Mouse (Mus musculus) monocyte, adult 5-6 weeks (primary cell): ENCODE data around the gene Begain. TPM values are rescaled to one million over a fixed set of nuclear protein-coding genes. Genes with fewer than 3 reads are reported as not detected.

ENCODE experiments used
- ATAC-seq: fragments of 153-309, 156-312 bp; replicated peaks from 2 replicates; pipeline ENCODE4 v1.8.0; 2017; ENCODE audit warnings: mild to moderate bottlenecking; ENCODE audit not compliant: low TSS enrichment, insufficient number of reproducible peaks, severe bottlenecking, poor library complexity, low FRiP score
- total RNA-seq: library from RNA; stranded (forward); fragments of 200-1000, 200-491, 200-594 nt; gene quantifications from 3 replicates; pipeline ENCODE4 v1.2.3, GENCODE M21; 2017

Gene Begain
- total RNA-seq, 1 experiment from 2014 or later, result not detected

DNA sequence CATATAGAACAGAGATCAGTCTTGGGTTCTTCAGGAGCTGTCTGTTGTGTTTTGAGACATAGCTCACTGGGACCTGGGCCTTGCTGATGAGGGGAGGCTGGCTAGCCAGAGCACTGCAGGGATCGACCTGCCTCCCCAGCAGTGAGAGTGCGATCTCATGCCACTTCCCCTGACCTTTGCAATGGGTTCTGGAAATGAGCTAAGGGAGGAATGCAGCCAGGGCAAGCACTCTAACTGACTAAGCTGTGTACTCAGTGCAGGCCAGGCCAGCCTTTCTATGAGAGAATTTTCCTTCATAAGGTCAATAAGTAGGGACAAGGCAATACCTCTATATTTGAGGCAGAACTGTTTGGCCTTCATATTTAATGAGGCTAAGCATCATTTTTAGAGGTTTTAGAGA is 75.0 kb downstream of the Begain start:
- no peak for ATAC-seq

DNA sequence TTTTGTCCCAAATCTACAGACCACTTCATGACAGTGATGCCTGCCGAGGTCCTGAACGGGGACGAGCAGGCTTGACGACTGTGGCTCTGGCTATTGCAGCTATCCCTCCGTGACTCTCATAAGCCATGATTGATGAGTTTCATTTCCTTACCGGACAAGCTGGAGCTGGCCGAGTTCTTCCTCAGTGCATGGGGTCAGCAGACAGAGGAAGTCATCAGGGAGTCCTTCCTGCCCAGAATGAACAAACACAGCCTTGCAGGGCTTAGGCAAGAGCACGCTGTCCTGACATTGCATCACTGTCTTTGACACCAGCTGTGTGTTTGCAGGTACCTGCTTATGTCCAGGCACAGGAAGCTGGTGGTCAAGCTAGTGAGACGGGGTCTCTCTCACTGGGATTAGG is 77.6 kb downstream of the Begain start:
- peak; percentile 69 for ATAC-seq

DNA sequence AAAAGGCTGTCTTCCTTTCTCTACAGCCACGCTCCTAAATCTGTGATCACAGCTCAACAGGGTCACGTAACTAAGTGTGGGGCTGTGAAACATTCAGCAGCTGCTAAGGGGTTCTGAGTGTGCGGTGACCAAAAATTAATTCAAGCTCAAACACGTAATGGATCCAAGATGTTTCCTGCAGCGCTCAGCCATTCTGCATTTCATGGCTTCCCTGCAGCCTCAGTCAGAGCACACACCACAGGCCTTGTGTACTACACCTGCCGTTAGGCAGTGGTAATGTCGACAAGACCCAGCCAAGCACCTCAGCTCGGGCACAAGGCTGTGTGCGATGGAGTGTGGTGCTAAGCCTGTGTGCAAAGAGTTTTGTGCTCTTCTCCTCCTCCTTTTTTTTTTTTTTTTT is 80.6 kb downstream of the Begain start:
- ATAC-seq, result no peak

- no peak; the same call in 1 of the 2 replicates for ATAC-seq
Measured at GRCm38 (mm10) chr12:108985025-108985424, 83.0 kb downstream of the Begain start.

DNA sequence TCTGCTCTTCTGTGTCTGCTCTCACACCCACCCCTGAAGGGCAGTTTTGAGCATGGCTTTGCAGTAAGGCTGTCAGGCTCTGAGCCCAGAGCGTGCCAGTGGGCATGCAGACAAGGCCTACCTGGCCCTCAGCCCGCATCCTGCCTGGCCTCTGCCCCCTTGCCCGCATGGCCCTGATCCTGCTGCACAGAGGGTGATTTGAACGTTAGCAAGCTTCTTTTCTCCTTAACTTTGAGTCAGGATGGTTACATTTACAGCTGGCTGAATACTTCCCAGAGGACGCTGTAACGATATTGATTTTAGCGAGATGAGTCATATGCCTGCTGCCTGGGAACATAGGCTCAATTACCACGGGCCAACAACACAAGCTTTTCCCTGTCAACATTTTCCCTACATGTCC is 83.5 kb downstream of the Begain start:
- ATAC-seq, result no peak

GRCm38 (mm10) chr12:108983496-108983895 is 84.5 kb downstream of the Begain start:
- no peak for ATAC-seq

- no peak for ATAC-seq
Measured at GRCm38 (mm10) chr12:108982684-108982960, 85.4 kb downstream of the Begain start.

Other genes with a start within 250 kb of the Begain start
- gene Slc25a29, start 232.3 kb downstream of the Begain start, total RNA-seq, result 0.11 to 1.8 TPM in 2 of 3 replicates, not detected in the other
- gene Slc25a47, start 232.2 kb downstream of the Begain start, total RNA-seq, result 0.48 to 1.3 TPM in 2 of 3 replicates, not detected in the other
- gene Wdr25, start 174.6 kb downstream of the Begain start, total RNA-seq, result 3.0 to 9.0 TPM (median 6.5 TPM) in 3 replicates
- gene Wars, start 174.0 kb downstream of the Begain start, total RNA-seq, result 42.0 to 59.0 TPM (median 59.0 TPM) in 3 replicates